Mouse (Mus musculus) olfactory bulb, adult 2 months (tissue): ENCODE data around the gene Gm11034.

Source experiments
- CTCF ChIP-seq: fragments of 200-500 bp; IDR thresholded peaks from 2 replicates; pipeline ENCODE4 v1.5.1; 2012; ENCODE audit warnings: low read depth, mild to moderate bottlenecking, low read length, moderate library complexity; ENCODE audit not compliant: insufficient read depth
- POLR2A ChIP-seq: fragments of 200-500 bp; IDR thresholded peaks from 2 replicates; pipeline ENCODE4 v1.6.1; 2012; ENCODE audit warnings: mild to moderate bottlenecking, low read depth, low read length, moderate library complexity; ENCODE audit not compliant: insufficient read depth

DNA sequence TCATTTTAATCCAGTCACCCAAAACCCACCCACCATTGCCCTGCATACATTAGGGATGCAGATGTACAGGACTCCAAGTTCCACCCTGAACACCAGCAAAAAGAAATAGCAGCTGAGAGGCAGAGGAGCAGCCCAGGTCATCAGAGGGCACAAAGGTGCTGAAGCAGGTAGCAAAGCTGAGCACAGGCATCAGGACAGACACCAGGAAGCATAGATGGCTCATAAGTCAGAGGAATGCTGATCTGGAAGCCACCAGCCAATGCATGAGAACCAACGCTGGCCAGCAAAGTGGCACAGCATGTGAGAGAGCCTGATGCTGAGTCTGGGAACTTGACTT is 44.4 kb upstream of the Gm11034 start:
- no peak for TF ChIP-seq POLR2A
- no peak for TF ChIP-seq CTCF
